Mouse (Mus musculus) intestine, postnatal 0 days (tissue): ENCODE data around the gene Kcnk13. TPM values are rescaled to one million over a fixed set of nuclear protein-coding genes. Genes with fewer than 3 reads are reported as not detected.

ENCODE experiments used
- ATAC-seq: fragments of 200-750 bp; cut with Nextera tagmentation; 2 replicates; pipeline ENCODE4 v1.8.0; 2017; ENCODE audit warnings: mild to moderate bottlenecking, moderate TSS enrichment, moderate library complexity
- H3K27ac ChIP-seq: fragments of 300-500 bp; sonication (generic); 2 replicates; pipeline ENCODE4 v1.5.1; 2014; ENCODE audit warnings: mild to moderate bottlenecking, low read depth, low read length, moderate library complexity
- H3K27me3 ChIP-seq: fragments of 300-500 bp; sonication (generic); replicated peaks from 2 replicates; pipeline ENCODE4 v1.6.1; 2014; ENCODE audit warnings: low read length, mixed read lengths; ENCODE audit not compliant: control insufficient read depth, insufficient read depth
- H3K36me3 ChIP-seq: fragments of 300-500 bp; sonication (generic); 2 replicates; pipeline ENCODE4 v1.6.1; 2014; ENCODE audit warnings: mild to moderate bottlenecking, moderate library complexity; ENCODE audit not compliant: control insufficient read depth, insufficient read depth
- H3K4me1 ChIP-seq: fragments of 300-500 bp; sonication (generic); replicated peaks from 2 replicates; pipeline ENCODE4 v1.6.1; 2014; ENCODE audit warnings: antibody characterized with exemption, low read length, mixed read lengths; ENCODE audit not compliant: control insufficient read depth, insufficient read depth
- H3K4me2 ChIP-seq: fragments of 300-500 bp; sonication (generic); replicated peaks from 2 replicates; pipeline ENCODE4 v1.6.1; 2014; ENCODE audit warnings: low read depth, mild to moderate bottlenecking, moderate library complexity
- H3K4me3 ChIP-seq: fragments of 300-500 bp; sonication (generic); 2 replicates; pipeline ENCODE4 v1.5.1; 2014; ENCODE audit warnings: low read depth, low read length
- H3K9ac ChIP-seq: fragments of 300-500 bp; sonication (generic); 2 replicates; pipeline ENCODE4 v1.6.1; 2014; ENCODE audit warnings: mild to moderate bottlenecking, low read depth, low read length
- H3K9me3 ChIP-seq: fragments of 300-500 bp; sonication (generic); 2 replicates; pipeline ENCODE4 v1.6.1; 2016; ENCODE audit warnings: mixed run types; ENCODE audit not compliant: control insufficient read depth
- CTCF ChIP-seq: sonication (generic); IDR thresholded peaks from 2 replicates; pipeline ENCODE4 v1.5.1; 2016; ENCODE audit warnings: low read depth, mild to moderate bottlenecking, control low read depth, antibody characterized with exemption, moderate library complexity
- WGBS: fragments of 180-500 bp; shearing (Covaris S2); extraction: QIAGEN DNeasy Blood & Tissue Kit; methylation state at CpG from one replicate; pipeline ENCODE4 v1.1.7; 2014; 5-methylcytosine and 5-hydroxymethylcytosine counted together
- polyA plus RNA-seq: library from polyadenylated mRNA; unstranded; fragments of >200 nt; fragmentation: Nextera tagmentation; extraction: Ambion mirVana; gene quantifications from 2 replicates; pipeline ENCODE4 v1.2.1, GENCODE M21; 2015

Gene Kcnk13
- polyA plus RNA-seq, 1 experiment from 2014 or later: 0.43 TPM

GRCm38 (mm10) chr12:100001910-100002309 is 37.6 kb downstream of the Kcnk13 start:
- H3K4me3 ChIP-seq: no peak overlapping the region
- H3K9me3 ChIP-seq: no peaks in the 10 kb centered on the region
- H3K9ac ChIP-seq: no peak overlapping the region
- H3K4me2 ChIP-seq: no peak overlapping the region
- 67% methylated on average over 3 of the region's 3 CpGs for WGBS
- H3K4me1 ChIP-seq: no peaks in the 10 kb centered on the region
- no peak overlapping the region for H3K27ac ChIP-seq
- ATAC-seq: no peak
- H3K27me3 ChIP-seq: no peaks in the 10 kb centered on the region
- H3K36me3 ChIP-seq: no peaks in the 10 kb centered on the region
- no peak for TF ChIP-seq CTCF

GRCm38 (mm10) chr12:100002914-100003587 is 38.8 kb downstream of the Kcnk13 start:
- no peak for ATAC-seq
- 45% methylated on average over 8 of the region's 8 CpGs for whole genome bisulfite sequencing
- no peaks in the 10 kb centered on the region for H3K36me3 ChIP-seq

GRCm38 (mm10) chr12:100005285-100005684 is 41.0 kb downstream of the Kcnk13 start:
- no peak for ATAC-seq
- Histone ChIP-seq H3K4me3 (no peak overlapping the region), H3K27ac (no peak overlapping the region), H3K4me1 (no peaks in the 10 kb centered on the region), H3K27me3 (no peaks in the 10 kb centered on the region), H3K9me3 (no peaks in the 10 kb centered on the region), H3K9ac (no peak overlapping the region), H3K36me3 (no peaks in the 10 kb centered on the region), H3K4me2 (no peak overlapping the region)
- 84% methylated on average over 5 of the region's 5 CpGs for WGBS
- no peak for TF ChIP-seq CTCF

More at GRCm38 (mm10) chr12:100002914-100003587, 38.8 kb downstream of the Kcnk13 start:
- H3K9me3 ChIP-seq: no peaks in the 10 kb centered on the region
- no peak for TF ChIP-seq CTCF
- no peaks in the 10 kb centered on the region for H3K4me1 ChIP-seq
- H3K27ac ChIP-seq: no peak overlapping the region
- no peak overlapping the region for H3K4me2 ChIP-seq
- H3K9ac ChIP-seq: no peak overlapping the region
- no peak overlapping the region for H3K4me3 ChIP-seq
- no peaks in the 10 kb centered on the region for H3K27me3 ChIP-seq

GRCm38 (mm10) chr12:100006681-100007080 is 42.4 kb downstream of the Kcnk13 start:
- Histone ChIP-seq H3K4me2 (no peak overlapping the region), H3K9ac (no peak overlapping the region), H3K36me3 (no peaks in the 10 kb centered on the region), H3K27ac (no peak overlapping the region), H3K9me3 (no peaks in the 10 kb centered on the region), H3K4me3 (no peak overlapping the region), H3K4me1 (no peaks in the 10 kb centered on the region), H3K27me3 (no peaks in the 10 kb centered on the region)
- no peak for ATAC-seq
- no peak for TF ChIP-seq CTCF
- WGBS: 68% methylated on average over 2 of the region's 2 CpGs

- Histone ChIP-seq H3K27ac (no peak overlapping the region), H3K9me3 (no peaks in the 10 kb centered on the region), H3K27me3 (no peaks in the 10 kb centered on the region), H3K4me1 (no peaks in the 10 kb centered on the region), H3K36me3 (no peaks in the 10 kb centered on the region), H3K4me2 (no peak overlapping the region), H3K9ac (no peak overlapping the region), H3K4me3 (no peak overlapping the region)
- ATAC-seq: no peak
- 82% methylated on average over 3 of the region's 3 CpGs for WGBS
- no peak for TF ChIP-seq CTCF
These were observed 48.5 kb downstream of the Kcnk13 start for GRCm38 (mm10) chr12:100012839-100013238.

- Histone ChIP-seq H3K4me3 (no peak overlapping the region), H3K9ac (no peak overlapping the region), H3K9me3 (no peaks in the 10 kb centered on the region), H3K4me1 (no peaks in the 10 kb centered on the region), H3K4me2 (no peak overlapping the region), H3K36me3 (no peaks in the 10 kb centered on the region), H3K27me3 (no peaks in the 10 kb centered on the region), H3K27ac (no peak overlapping the region)
- no peak for TF ChIP-seq CTCF
- 72% methylated on average over 5 of the region's 5 CpGs for WGBS
- no peak for ATAC-seq
These were observed 50.8 kb downstream of the Kcnk13 start for GRCm38 (mm10) chr12:100015146-100015545.

GRCm38 (mm10) chr12:100017709-100018108 is 53.4 kb downstream of the Kcnk13 start:
- WGBS: 80% methylated on average over 6 of the region's 6 CpGs
- Histone ChIP-seq H3K36me3 (no peaks in the 10 kb centered on the region), H3K9me3 (no peaks in the 10 kb centered on the region), H3K27ac (no peak overlapping the region), H3K4me3 (no peak overlapping the region), H3K27me3 (no peaks in the 10 kb centered on the region), H3K9ac (no peak overlapping the region), H3K4me2 (no peak overlapping the region), H3K4me1 (no peaks in the 10 kb centered on the region)
- no peak for ATAC-seq
- TF ChIP-seq CTCF: no peak
